Mouse (Mus musculus) liver, embryonic 15.5 days (tissue): ENCODE data around the gene Tspan9. TPM values are rescaled to one million over a fixed set of nuclear protein-coding genes. Genes with fewer than 3 reads are reported as not detected.

Experiments used
- ATAC-seq: fragments of 200-750 bp; cut with Nextera tagmentation; 2 replicates; pipeline ENCODE4 v1.8.0; 2017; ENCODE audit warnings: moderate number of reproducible peaks, mild to moderate bottlenecking, moderate library complexity; ENCODE audit not compliant: insufficient read depth
- H3K27ac ChIP-seq: fragments of 300-500 bp; sonication (generic); replicated peaks from 2 replicates; pipeline ENCODE4 v1.5.1; 2015; ENCODE audit warnings: mild to moderate bottlenecking, inconsistent platforms
- H3K27me3 ChIP-seq: fragments of 300-500 bp; sonication (generic); 2 replicates; pipeline ENCODE4 v1.6.1; 2015; ENCODE audit warnings: mild to moderate bottlenecking, inconsistent platforms
- H3K36me3 ChIP-seq: fragments of 300-500 bp; sonication (generic); replicated peaks from 2 replicates; pipeline ENCODE4 v1.6.1; 2015; ENCODE audit warnings: moderate library complexity, mild to moderate bottlenecking, inconsistent platforms
- H3K4me1 ChIP-seq: fragments of 300-500 bp; sonication (generic); replicated peaks from 2 replicates; pipeline ENCODE4 v1.6.1; 2015; ENCODE audit warnings: inconsistent platforms
- H3K4me2 ChIP-seq: fragments of 300-500 bp; sonication (generic); 2 replicates; pipeline ENCODE4 v1.6.1; 2015; ENCODE audit warnings: moderate library complexity, mild to moderate bottlenecking, inconsistent platforms
- H3K4me3 ChIP-seq: fragments of 300-500 bp; sonication (generic); replicated peaks from 2 replicates; pipeline ENCODE4 v1.5.1; 2015; ENCODE audit warnings: mild to moderate bottlenecking, inconsistent platforms
- H3K9ac ChIP-seq: fragments of 300-500 bp; sonication (generic); 2 replicates; pipeline ENCODE4 v1.6.1; 2015; ENCODE audit warnings: moderate library complexity, mild to moderate bottlenecking, inconsistent platforms
- H3K9me3 ChIP-seq: fragments of 300-500 bp; sonication (generic); replicated peaks from 2 replicates; pipeline ENCODE4 v1.6.1; 2016; ENCODE audit warnings: inconsistent platforms
- WGBS: fragments of 180-500 bp; shearing (Covaris S2); methylation state at CpG from one replicate; pipeline ENCODE4 v1.1.7; 2015; ENCODE audit warnings: mixed read lengths; ENCODE audit not compliant: insufficient replicate concordance; 5-methylcytosine and 5-hydroxymethylcytosine counted together
- polyA plus RNA-seq: library from polyadenylated mRNA; unstranded; fragments of >200 nt; fragmentation: Nextera tagmentation; extraction: Ambion mirVana; gene quantifications from 2 replicates; pipeline ENCODE4 v1.2.1, GENCODE M21; 2015

Gene Tspan9
- polyA plus RNA-seq, 1 experiment from 2014 or later: 23.6 TPM

- Histone ChIP-seq H3K4me2 (no peak overlapping the region), H3K27me3 (no peaks in the 10 kb centered on the region), H3K27ac (no peak overlapping the region), H3K9me3 (no peaks in the 10 kb centered on the region), H3K4me1 (no peaks in the 10 kb centered on the region), H3K9ac (no peak overlapping the region), H3K4me3 (no peak overlapping the region), H3K36me3 (no peaks in the 10 kb centered on the region)
- 70% methylated on average over 8 of the region's 8 CpGs for WGBS
- no peak for ATAC-seq
Measured at GRCm38 (mm10) chr6:127942421-127942820, 201.0 kb downstream of the Tspan9 start.

DNA sequence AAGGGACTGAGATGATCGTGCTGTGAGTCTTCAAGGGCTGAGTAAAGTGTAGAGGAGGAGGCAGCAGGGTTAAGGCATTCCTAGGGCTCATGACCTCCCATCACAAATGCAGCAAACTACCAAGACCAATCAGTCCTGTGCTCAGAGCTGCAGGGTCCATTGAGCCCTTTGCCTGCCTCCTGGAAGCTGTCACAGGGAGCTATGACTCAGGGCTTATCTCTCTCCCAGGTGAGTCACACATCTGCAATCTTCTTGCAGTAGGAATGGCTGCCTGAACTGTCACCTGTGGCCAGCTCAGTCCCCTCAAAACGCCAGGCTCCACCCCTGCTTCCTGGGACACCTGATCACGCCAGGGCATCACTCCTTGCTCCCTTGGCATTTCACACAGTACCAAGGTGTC lies 208.3 kb downstream of the Tspan9 start:
- H3K4me1 ChIP-seq: no peaks in the 10 kb centered on the region
- no peak overlapping the region for H3K27ac ChIP-seq
- no peaks in the 10 kb centered on the region for H3K9me3 ChIP-seq
- no peaks in the 10 kb centered on the region for H3K36me3 ChIP-seq
- no peak overlapping the region for H3K4me3 ChIP-seq
- no peak for ATAC-seq
- 43% methylated on average over 3 of the region's 3 CpGs for WGBS
- H3K4me2 ChIP-seq: no peak overlapping the region
- no peak overlapping the region for H3K9ac ChIP-seq
- no peaks in the 10 kb centered on the region for H3K27me3 ChIP-seq

- H3K9me3 ChIP-seq: no peaks in the 10 kb centered on the region
- no peaks in the 10 kb centered on the region for H3K4me1 ChIP-seq
- no peaks in the 10 kb centered on the region for H3K36me3 ChIP-seq
- no peak overlapping the region for H3K9ac ChIP-seq
- no peak overlapping the region for H3K27ac ChIP-seq
- H3K27me3 ChIP-seq: no peaks in the 10 kb centered on the region
- ATAC-seq: no peak
- H3K4me3 ChIP-seq: no peak overlapping the region
- 69% methylated on average over 5 of the region's 5 CpGs for WGBS
- H3K4me2 ChIP-seq: no peak overlapping the region
Measured at GRCm38 (mm10) chr6:127933841-127934240, 209.6 kb downstream of the Tspan9 start.

- no peaks in the 10 kb centered on the region for H3K36me3 ChIP-seq
- no peaks in the 10 kb centered on the region for H3K27me3 ChIP-seq
- no peaks in the 10 kb centered on the region for H3K9me3 ChIP-seq
- 60% methylated on average over 5 of the region's 5 CpGs for WGBS
- H3K4me3 ChIP-seq: no peak overlapping the region
- no peak overlapping the region for H3K9ac ChIP-seq
- H3K4me2 ChIP-seq: no peak overlapping the region
- ATAC-seq: no peak
- no peak overlapping the region for H3K27ac ChIP-seq
- no peaks in the 10 kb centered on the region for H3K4me1 ChIP-seq
Measured at GRCm38 (mm10) chr6:127932697-127933096, 210.7 kb downstream of the Tspan9 start.

- WGBS: 70% methylated on average over 5 of the region's 5 CpGs
- Histone ChIP-seq H3K36me3 (no peaks in the 10 kb centered on the region), H3K9ac (no peak overlapping the region), H3K4me2 (no peak overlapping the region), H3K27me3 (no peaks in the 10 kb centered on the region), H3K27ac (no peak overlapping the region), H3K4me3 (no peak overlapping the region), H3K9me3 (no peaks in the 10 kb centered on the region), H3K4me1 (no peaks in the 10 kb centered on the region)
- no peak for ATAC-seq
Measured at GRCm38 (mm10) chr6:127928682-127929081, 214.7 kb downstream of the Tspan9 start.

- Histone ChIP-seq H3K4me1 (no peaks in the 10 kb centered on the region), H3K27me3 (no peaks in the 10 kb centered on the region), H3K36me3 (no peaks in the 10 kb centered on the region), H3K4me3 (no peak overlapping the region), H3K9ac (no peak overlapping the region), H3K4me2 (no peak overlapping the region), H3K9me3 (no peaks in the 10 kb centered on the region), H3K27ac (no peak overlapping the region)
- no peak for ATAC-seq
- 48% methylated on average over 9 of the region's 9 CpGs for WGBS
Measured at GRCm38 (mm10) chr6:127925915-127926314, 217.5 kb downstream of the Tspan9 start.

DNA sequence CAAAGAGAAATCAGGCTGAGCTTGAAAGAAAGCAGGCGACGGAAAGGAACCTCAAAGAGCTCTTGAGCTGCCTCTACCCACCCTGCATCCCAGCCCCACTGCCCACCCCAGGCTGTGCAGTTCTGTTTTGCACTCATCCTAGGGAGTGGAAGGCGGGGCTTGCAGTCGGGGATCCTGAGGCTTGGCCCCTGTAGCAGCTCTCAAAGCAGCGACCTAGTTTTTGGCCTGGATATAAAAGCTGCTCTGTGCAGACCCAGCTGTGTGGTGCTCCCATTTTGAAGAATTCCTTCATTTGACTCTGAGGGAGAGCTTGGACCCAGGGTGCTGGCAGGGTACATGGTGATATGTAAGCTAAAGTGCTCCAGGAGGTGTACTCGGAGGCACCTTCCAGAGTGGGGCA lies 218.6 kb downstream of the Tspan9 start:
- Histone ChIP-seq H3K9me3 (no peaks in the 10 kb centered on the region), H3K9ac (no peak overlapping the region), H3K4me1 (no peaks in the 10 kb centered on the region), H3K27me3 (0 out of 2 replicates have a peak, but pooled peaks cover 5% of the 10 kb centered on the region), H3K4me3 (no peak overlapping the region), H3K4me2 (no peak overlapping the region), H3K36me3 (no peaks in the 10 kb centered on the region), H3K27ac (no peak overlapping the region)
- no peak for ATAC-seq
- WGBS: 52% methylated on average over 6 of the region's 6 CpGs

DNA sequence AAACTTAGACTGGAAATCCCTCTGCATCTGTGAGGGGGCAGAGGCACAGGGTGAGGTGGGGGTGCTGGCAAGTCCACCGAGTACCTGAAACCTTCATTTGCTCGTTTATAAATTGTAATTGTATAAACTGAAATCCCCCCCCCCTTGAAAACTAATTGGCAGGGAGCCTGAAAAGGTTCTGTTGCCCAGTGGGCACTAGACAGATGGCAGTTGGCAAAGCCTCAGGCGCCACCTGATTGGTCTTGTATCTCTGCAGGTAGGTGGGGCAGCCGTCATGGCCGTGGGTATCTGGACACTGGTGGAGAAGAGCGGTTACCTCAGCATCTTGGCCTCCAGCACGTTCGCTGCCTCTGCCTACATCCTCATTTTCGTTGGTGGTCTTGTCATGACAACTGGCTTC lies 220.1 kb downstream of the Tspan9 start:
- WGBS: 62% methylated on average over 9 of the region's 9 CpGs
- Histone ChIP-seq H3K27ac (no peak overlapping the region), H3K4me3 (no peak overlapping the region), H3K4me1 (no peaks in the 10 kb centered on the region), H3K4me2 (no peak overlapping the region), H3K9me3 (no peaks in the 10 kb centered on the region), H3K36me3 (no peaks in the 10 kb centered on the region), H3K9ac (no peak overlapping the region), H3K27me3 (0 out of 2 replicates have a peak, but pooled peaks cover 5% of the 10 kb centered on the region)
- ATAC-seq: no peak

DNA sequence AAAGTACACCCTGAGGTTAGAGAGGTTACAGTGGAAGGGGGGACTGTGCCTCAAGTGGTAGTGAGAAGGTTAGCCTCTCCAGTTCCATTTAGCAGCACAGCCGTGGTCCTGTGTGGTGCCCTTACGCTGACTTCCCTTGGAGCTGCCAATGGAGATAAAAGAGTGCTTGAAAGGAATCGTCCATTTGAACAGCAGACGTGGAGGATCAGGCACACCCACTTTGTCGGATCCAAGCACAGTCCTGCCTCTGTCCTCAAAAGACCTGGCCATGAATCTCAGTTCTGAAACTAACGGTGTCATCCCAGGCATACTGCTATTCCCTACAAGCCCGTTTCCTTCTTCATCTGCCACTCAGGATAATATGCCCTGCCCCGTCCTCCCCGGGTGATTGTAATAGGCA lies 221.4 kb downstream of the Tspan9 start:
- Histone ChIP-seq H3K36me3 (no peaks in the 10 kb centered on the region), H3K27me3 (0 out of 2 replicates have a peak, but pooled peaks cover 5% of the 10 kb centered on the region), H3K4me3 (no peak overlapping the region), H3K4me1 (no peaks in the 10 kb centered on the region), H3K4me2 (no peak overlapping the region), H3K27ac (no peak overlapping the region), H3K9me3 (no peaks in the 10 kb centered on the region), H3K9ac (no peak overlapping the region)
- no peak for ATAC-seq
- WGBS: 53% methylated on average over 9 of the region's 9 CpGs

GRCm38 (mm10) chr6:127920652-127921051 lies 222.7 kb downstream of the Tspan9 start:
- no peak for ATAC-seq
- no peak overlapping the region for H3K27ac ChIP-seq
- 6% methylated on average over 8 of the region's 8 CpGs for WGBS

DNA sequence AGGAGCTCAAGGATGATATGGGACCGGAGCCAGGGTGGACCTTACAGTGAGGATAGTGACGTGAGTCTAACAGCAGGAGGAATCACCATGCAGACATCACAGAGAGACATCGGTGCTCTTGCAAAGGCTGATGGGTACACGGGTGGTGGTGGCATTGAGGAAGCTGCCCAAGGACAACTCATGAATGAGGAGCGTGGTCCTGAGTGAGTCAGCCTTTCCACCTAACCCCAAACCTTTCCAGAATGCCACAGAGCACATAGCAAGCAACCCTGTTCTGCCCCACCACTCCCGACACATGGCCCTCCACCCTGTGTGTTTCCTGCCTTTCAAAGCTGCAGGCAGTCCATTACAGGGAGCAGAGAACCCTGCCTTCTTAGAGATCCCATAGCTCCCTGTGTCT lies 223.9 kb downstream of the Tspan9 start:
- Histone ChIP-seq H3K4me2 (no peak overlapping the region), H3K36me3 (no peaks in the 10 kb centered on the region), H3K4me1 (no peaks in the 10 kb centered on the region), H3K9ac (no peak overlapping the region), H3K9me3 (no peaks in the 10 kb centered on the region), H3K27me3 (0 out of 2 replicates have a peak, but pooled peaks cover 5% of the 10 kb centered on the region), H3K27ac (no peak overlapping the region), H3K4me3 (no peak overlapping the region)
- no peak for ATAC-seq
- WGBS: 49% methylated on average over 6 of the region's 6 CpGs

More at GRCm38 (mm10) chr6:127920652-127921051, 222.7 kb downstream of the Tspan9 start:
- H3K4me2 ChIP-seq: no peak overlapping the region
- H3K9me3 ChIP-seq: no peaks in the 10 kb centered on the region
- no peak overlapping the region for H3K9ac ChIP-seq
- no peaks in the 10 kb centered on the region for H3K36me3 ChIP-seq
- no peaks in the 10 kb centered on the region for H3K4me1 ChIP-seq
- 0 out of 2 replicates have a peak, but pooled peaks cover 5% of the 10 kb centered on the region for H3K27me3 ChIP-seq
- no peak overlapping the region for H3K4me3 ChIP-seq

DNA sequence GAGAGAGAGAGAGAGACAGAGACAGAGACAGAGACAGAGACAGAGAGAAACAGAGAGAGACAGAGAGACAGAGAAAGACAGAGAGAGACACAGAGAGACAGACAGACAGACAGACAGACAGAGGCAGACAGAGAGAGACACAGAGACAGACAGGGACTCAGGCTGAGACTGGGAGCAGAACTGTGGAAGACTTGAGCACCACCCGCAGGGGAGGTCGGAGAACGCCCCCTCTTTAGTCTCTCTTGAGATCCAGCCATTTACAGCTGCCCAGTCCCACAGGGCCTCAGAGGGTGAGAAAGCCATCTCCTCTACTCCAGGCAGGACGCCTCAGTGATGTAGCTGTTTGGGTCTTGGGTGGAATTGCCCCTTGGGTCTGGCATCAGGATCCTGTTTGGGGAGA lies 225.7 kb downstream of the Tspan9 start:
- ATAC-seq: no peak
- 40% methylated on average over 4 of the region's 4 CpGs for WGBS
- Histone ChIP-seq H3K4me3 (no peak overlapping the region), H3K4me2 (no peak overlapping the region), H3K9ac (no peak overlapping the region), H3K36me3 (no peaks in the 10 kb centered on the region), H3K27ac (no peak overlapping the region), H3K4me1 (no peaks in the 10 kb centered on the region), H3K9me3 (no peaks in the 10 kb centered on the region), H3K27me3 (0 out of 2 replicates have a peak, but pooled peaks cover 5% of the 10 kb centered on the region)
